Mouse (Mus musculus) forebrain, embryonic 13.5 days (tissue): ENCODE data around the gene Exosc8. TPM values are rescaled to one million over a fixed set of nuclear protein-coding genes. Genes with fewer than 3 reads are reported as not detected.

Experiments used
- ATAC-seq: fragments of 200-750 bp; cut with Nextera tagmentation; 2 replicates; pipeline ENCODE4 v1.8.0; 2017
- H3K27ac ChIP-seq: fragments of 300-500 bp; sonication (generic); 2 replicates; pipeline ENCODE4 v1.5.1; 2015; ENCODE audit warnings: inconsistent platforms, mild to moderate bottlenecking, moderate library complexity
- H3K27me3 ChIP-seq: fragments of 300-500 bp; sonication (generic); 2 replicates; pipeline ENCODE4 v1.6.1; 2015; ENCODE audit warnings: mild to moderate bottlenecking, inconsistent platforms
- H3K36me3 ChIP-seq: fragments of 300-500 bp; sonication (generic); 2 replicates; pipeline ENCODE4 v1.6.1; 2015; ENCODE audit warnings: mild to moderate bottlenecking, inconsistent platforms; ENCODE audit not compliant: poor library complexity, severe bottlenecking
- H3K4me1 ChIP-seq: fragments of 300-500 bp; sonication (generic); 2 replicates; pipeline ENCODE4 v1.6.1; 2015; ENCODE audit warnings: inconsistent platforms
- H3K4me2 ChIP-seq: fragments of 300-500 bp; sonication (generic); 2 replicates; pipeline ENCODE4 v1.6.1; 2015; ENCODE audit warnings: inconsistent platforms, mild to moderate bottlenecking, moderate library complexity
- H3K4me3 ChIP-seq: fragments of 300-500 bp; sonication (generic); 2 replicates; pipeline ENCODE4 v1.5.1; 2015; ENCODE audit warnings: mild to moderate bottlenecking, inconsistent platforms
- H3K9ac ChIP-seq: fragments of 300-500 bp; sonication (generic); 2 replicates; pipeline ENCODE4 v1.6.1; 2015; ENCODE audit warnings: mild to moderate bottlenecking, inconsistent platforms
- H3K9me3 ChIP-seq: fragments of 300-500 bp; sonication (generic); replicated peaks from 2 replicates; pipeline ENCODE4 v1.6.1; 2016; ENCODE audit warnings: inconsistent platforms
- WGBS: fragments of 180-500 bp; shearing (Covaris S2); methylation state at CpG from one replicate; pipeline ENCODE4 v1.1.7; 2015; 5-methylcytosine and 5-hydroxymethylcytosine counted together
- polyA plus RNA-seq: library from polyadenylated mRNA; unstranded; fragments of >200 nt; fragmentation: Nextera tagmentation; extraction: Ambion mirVana; gene quantifications from 2 replicates; pipeline ENCODE4 v1.2.1, GENCODE M21; 2015

Exosc8 gene
- polyA plus RNA-seq, 1 experiment from 2014 or later = 117 TPM

DNA sequence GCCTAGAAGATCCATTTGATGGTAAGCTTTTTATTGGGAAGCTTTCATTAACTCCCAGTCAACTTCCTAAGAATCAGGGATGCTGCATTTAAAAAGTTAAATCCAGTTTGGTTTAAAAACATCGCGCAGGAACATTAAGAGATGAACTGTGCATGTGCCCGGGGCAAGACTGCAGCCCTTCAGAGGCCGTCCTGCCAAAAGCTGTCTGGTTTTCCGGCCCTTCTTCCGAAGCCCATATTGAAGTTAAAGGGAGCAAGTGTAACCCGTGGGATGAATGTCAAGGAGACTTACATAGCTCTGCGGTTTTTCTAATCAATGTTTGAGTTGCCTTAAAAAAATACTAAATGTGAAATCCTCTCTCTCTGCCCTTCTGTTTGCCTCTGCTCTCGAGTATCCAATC is 24.0 kb upstream of the Exosc8 start:
- no peak overlapping the region for H3K4me3 ChIP-seq
- no peak for ATAC-seq
- H3K9ac ChIP-seq = no peak overlapping the region
- H3K4me2 ChIP-seq = no peak overlapping the region
- H3K4me1 ChIP-seq = peaks cover 22% of the 10 kb centered on the region
- no peaks in the 10 kb centered on the region for H3K36me3 ChIP-seq
- H3K9me3 ChIP-seq = no peaks in the 10 kb centered on the region
- H3K27me3 ChIP-seq = peaks cover 16% of the 10 kb centered on the region; the same call in 1 of the 2 replicates
- WGBS = 82% methylated on average over 9 of the region's 9 CpGs
- no peak overlapping the region for H3K27ac ChIP-seq

DNA sequence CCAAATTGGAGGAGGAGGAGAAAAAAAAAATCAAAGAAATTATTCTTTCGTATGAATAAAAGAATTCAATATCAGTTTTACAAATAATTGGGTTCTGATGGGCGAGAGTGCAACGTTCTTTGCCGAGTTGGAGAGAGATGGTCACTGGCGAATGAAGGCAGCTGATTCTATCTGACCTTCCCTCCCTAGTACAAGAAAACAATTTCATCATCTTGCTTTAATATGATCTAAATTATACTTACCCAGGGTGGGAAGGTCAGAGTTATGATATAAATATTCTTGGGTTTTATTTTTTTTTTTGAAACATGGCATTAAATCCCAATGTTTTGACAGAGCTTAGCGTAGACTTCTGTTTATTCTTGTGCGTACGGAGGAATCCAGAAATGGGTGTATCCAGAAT is 22.3 kb upstream of the Exosc8 start:
- H3K4me2 ChIP-seq = no peak overlapping the region
- no peaks in the 10 kb centered on the region for H3K36me3 ChIP-seq
- peaks cover 22% of the 10 kb centered on the region for H3K4me1 ChIP-seq
- no peaks in the 10 kb centered on the region for H3K9me3 ChIP-seq
- 90% methylated on average over 8 of the region's 8 CpGs for WGBS
- H3K27ac ChIP-seq = no peak overlapping the region
- peaks cover 18% of the 10 kb centered on the region; the same call in 1 of the 2 replicates for H3K27me3 ChIP-seq
- H3K4me3 ChIP-seq = no peak overlapping the region
- no peak overlapping the region for H3K9ac ChIP-seq
- no peak for ATAC-seq

DNA sequence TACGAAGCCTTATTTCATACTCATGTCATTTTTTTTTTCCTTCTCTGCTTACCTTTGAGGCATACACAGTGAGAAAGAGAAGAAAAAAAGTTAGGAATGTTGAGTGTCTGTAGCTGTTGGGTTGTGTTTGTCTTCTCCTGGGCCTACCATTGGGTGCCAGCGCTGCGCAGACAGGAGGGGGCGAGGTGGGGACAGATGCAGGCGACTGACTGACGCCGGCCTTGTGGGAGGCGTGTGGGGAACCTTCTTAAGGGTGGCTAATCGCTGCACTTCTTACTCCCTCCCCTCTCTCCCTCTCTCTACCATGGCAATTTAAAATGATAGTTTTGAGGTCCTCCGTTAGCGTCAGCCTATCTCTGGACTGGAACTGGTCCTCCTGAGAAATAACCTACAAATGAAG is 20.9 kb upstream of the Exosc8 start:
- no peaks in the 10 kb centered on the region for H3K9me3 ChIP-seq
- peak overlapping the region; percentile 64 for H3K4me3 ChIP-seq
- H3K4me1 ChIP-seq = peaks cover 22% of the 10 kb centered on the region
- 2% methylated on average over 11 of the region's 11 CpGs for WGBS
- H3K27ac ChIP-seq = no peak overlapping the region
- ATAC-seq = 0 out of 2 replicates have a peak, but pooled peaks have one; percentile 39
- peaks cover 18% of the 10 kb centered on the region; the same call in 1 of the 2 replicates for H3K27me3 ChIP-seq
- peak overlapping the region; percentile 78 for H3K9ac ChIP-seq
- H3K4me2 ChIP-seq = peak overlapping the region; percentile 100
- peaks cover 9% of the 10 kb centered on the region for H3K36me3 ChIP-seq

DNA sequence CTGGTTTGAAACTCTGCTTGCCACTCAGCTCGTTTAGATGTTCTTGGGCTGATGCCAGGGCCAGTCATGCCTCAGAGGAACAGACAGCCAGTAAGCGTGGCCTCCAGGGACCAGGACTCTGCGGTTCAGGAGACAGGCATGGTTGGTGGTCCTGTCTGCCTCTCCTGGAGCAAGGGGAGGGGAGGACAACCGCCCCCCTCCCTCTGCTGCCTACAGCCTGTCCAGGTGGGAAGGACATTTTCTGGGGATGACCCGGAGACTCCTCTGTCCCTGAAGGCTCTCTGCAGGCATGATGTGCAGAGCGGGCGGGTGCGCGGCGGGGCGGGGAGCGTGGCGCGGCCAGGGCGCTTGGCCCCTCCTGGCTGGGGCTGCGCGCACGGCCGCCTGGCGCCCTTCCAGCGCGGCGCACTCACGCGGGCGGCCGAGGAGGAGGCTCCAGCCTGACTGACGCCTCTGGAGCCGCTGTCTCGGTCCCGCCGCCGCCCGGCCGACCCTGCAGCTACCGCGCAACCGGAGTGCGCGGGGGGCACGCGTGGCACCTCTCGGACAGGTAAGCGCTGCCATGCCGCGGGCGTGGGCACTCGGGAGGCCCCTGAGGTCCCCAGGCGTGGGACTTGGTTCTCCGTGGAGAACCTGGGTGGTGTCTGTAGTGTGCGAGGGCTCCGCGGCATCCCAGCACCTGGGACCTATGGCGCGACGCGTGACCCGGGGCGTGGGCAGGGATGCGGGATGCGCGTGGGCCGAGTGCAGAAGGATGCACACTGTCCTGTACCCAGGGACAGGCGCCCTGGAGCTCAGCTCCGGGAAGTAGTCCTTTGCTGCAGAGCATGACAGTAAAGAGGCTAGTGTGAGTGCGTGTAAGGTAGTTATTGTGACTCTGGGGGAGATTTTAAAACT is 20.2 kb upstream of the Exosc8 start, which contains the start of gene Smad9:
Gene Smad9, plus strand, starts transcription at position 438 of the 897 bp plus-strand sequence.
- peaks cover 22% of the 10 kb centered on the region for H3K4me1 ChIP-seq
- peak; percentile 87 for ATAC-seq
- peak within 1 kb of the TSS; percentile 78 for H3K9ac ChIP-seq
- H3K9me3 ChIP-seq = no peaks in the 10 kb centered on the region
- WGBS = under 1% methylated on average over 58 of the region's 66 CpGs
- H3K36me3 ChIP-seq = peaks cover 16% of the 10 kb centered on the region
- H3K27me3 ChIP-seq = peaks cover 18% of the 10 kb centered on the region; the same call in 1 of the 2 replicates
- H3K4me2 ChIP-seq = peak within 1 kb of the TSS; percentile 100
- no peak within 1 kb of the TSS for H3K27ac ChIP-seq
- peak within 1 kb of the TSS; percentile 64 for H3K4me3 ChIP-seq

DNA sequence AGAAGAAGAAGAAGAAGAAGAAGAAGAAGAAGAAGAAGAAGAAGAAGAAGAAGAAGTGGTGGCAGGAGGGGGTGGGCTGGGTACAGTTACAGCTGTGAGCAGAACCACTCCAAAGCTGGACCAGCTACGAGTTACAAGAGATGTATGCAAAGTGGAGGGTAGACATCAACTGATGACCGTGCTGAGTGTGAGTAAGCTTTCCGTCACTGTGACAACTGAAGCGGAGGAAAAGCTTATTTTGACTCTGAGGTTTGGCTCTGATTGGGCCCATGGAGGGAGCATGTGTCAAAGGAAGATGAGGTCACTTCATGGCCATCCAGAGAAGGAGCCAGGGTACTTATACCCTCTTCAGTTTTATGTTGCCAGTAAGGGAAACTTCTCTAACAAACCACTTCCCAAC is 18.2 kb upstream of the Exosc8 start:
- Histone ChIP-seq H3K4me2 (no peak overlapping the region), H3K27me3 (peaks cover 18% of the 10 kb centered on the region; the same call in 1 of the 2 replicates), H3K9me3 (no peaks in the 10 kb centered on the region), H3K9ac (no peak overlapping the region), H3K36me3 (peaks cover 36% of the 10 kb centered on the region), H3K4me3 (no peak overlapping the region), H3K4me1 (peaks cover 22% of the 10 kb centered on the region), H3K27ac (no peak overlapping the region)
- ATAC-seq = no peak
- 77% methylated on average over 4 of the region's 4 CpGs for WGBS

DNA sequence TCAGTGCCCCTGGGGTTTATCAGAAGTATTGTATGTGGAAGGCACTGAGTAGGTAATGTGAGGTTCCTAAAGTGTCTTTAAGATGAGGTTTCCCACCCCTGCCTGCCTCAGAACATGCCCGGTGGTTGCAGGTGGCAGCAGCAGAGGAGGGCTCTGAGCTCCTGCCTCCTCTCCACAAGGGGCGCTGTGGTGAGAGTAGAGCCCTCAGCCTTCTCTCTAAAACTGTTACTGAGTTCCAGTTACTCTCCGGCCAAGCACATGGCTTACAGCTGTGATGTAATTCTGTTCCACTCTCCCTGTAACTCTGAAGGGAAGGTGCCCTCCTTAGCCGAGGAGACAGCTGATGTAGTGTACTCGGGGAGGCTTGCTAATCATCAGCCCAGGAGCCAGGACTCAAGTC is 10.6 kb upstream of the Exosc8 start:
- H3K9me3 ChIP-seq = no peaks in the 10 kb centered on the region
- H3K4me2 ChIP-seq = no peak overlapping the region
- no peak for ATAC-seq
- H3K4me1 ChIP-seq = no peaks in the 10 kb centered on the region
- H3K27ac ChIP-seq = no peak overlapping the region
- no peak overlapping the region for H3K9ac ChIP-seq
- H3K36me3 ChIP-seq = peaks cover 100% of the 10 kb centered on the region
- H3K4me3 ChIP-seq = no peak overlapping the region
- 57% methylated on average over 5 of the region's 5 CpGs for WGBS
- H3K27me3 ChIP-seq = no peaks in the 10 kb centered on the region

DNA sequence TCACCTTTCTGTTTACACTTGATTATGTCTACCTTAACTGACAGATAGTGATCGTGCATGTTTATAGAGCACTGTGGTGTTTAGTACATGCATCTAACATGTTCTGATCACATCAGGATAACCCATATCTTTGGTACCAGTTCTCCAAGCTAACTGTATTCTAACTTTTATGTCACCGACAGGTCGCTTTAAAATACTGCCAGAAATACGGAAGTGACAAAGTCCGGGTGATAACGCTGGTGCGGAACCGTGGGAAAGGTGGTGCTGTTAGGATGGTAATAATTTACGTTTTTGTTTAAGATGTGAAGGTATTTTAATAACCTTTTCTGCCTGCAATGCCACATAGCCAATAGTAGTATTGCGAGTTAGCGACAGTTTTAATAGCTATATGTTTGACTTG is 6.8 kb upstream of the Exosc8 start:
- 97% methylated on average over 11 of the region's 11 CpGs for WGBS

DNA sequence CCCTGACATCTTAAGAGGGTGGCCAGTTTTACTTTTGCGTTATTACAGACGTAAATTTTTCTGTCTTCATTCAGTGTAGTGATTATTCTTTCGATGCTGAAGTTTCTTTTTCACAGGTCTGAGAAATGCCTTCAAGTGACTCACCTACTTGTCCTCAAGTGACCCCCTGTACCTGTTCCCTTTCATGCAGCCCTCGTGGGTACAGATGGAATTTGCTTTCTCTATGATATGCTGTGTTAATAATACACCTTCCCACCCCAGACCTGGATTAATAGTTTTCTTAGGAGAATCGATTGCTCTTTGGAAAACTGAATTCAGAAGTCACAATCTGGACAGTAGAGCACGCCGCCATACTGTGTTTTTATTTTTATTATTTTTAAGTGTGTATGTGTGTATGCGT is 2.1 kb upstream of the Exosc8 start:
- Histone ChIP-seq H3K9ac (no peak overlapping the region), H3K4me2 (no peak overlapping the region), H3K36me3 (peaks cover 48% of the 10 kb centered on the region), H3K27me3 (no peaks in the 10 kb centered on the region), H3K4me3 (no peak overlapping the region), H3K9me3 (no peaks in the 10 kb centered on the region), H3K27ac (no peak overlapping the region), H3K4me1 (peaks cover 12% of the 10 kb centered on the region)
- 97% methylated on average over 8 of the region's 8 CpGs for WGBS
- no peak for ATAC-seq

More for the DNA sequence above, 6.8 kb upstream of the Exosc8 start:
- H3K4me1 ChIP-seq = no peaks in the 10 kb centered on the region
- no peak overlapping the region for H3K4me2 ChIP-seq
- H3K27ac ChIP-seq = no peak overlapping the region
- no peak overlapping the region for H3K4me3 ChIP-seq
- no peak overlapping the region for H3K9ac ChIP-seq
- H3K36me3 ChIP-seq = peaks cover 86% of the 10 kb centered on the region
- H3K27me3 ChIP-seq = no peaks in the 10 kb centered on the region
- H3K9me3 ChIP-seq = no peaks in the 10 kb centered on the region
- no peak for ATAC-seq

DNA sequence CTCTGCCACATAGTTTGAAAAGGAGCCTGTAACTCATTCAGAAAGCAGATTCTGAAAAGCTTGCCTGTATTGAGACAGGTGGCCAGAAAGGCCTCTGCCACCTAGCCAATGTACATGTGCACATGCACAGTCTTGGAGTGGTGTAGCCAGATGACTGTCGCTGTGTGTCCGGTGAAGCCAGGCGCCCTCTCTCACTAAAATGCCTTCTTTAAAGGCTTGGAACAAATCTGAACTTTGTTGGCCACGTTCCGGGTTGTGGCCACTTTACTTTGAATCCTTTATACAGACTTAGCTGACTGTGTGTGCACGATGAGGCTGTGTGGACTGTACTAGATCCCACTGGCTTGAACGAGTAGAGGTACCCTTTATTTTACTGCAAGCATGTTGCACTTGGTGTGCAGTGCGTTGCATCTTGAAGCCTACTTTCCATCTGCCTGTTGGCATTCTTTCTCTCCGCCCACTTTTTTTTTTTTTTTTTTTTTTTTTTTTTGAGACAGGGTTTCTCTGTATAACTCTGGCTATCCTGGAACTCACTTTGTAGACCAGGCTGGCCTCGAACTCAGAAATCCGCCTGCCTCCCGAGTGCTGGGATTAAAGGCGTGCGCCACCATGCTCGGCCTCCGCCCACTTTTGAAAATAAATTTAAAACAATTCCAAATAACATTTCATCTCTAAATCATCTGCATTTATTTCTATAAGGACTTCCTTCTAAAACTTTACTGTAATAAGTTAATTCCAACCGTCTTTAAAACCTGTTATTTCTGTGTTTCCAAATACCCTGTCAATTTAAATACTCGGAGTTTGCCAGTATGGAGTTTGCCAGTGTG is 1.1 kb upstream of the Exosc8 start:
- Histone ChIP-seq H3K36me3 (peaks cover 46% of the 10 kb centered on the region), H3K9me3 (no peaks in the 10 kb centered on the region), H3K4me2 (peak overlapping the region; percentile 90), H3K4me1 (peaks cover 12% of the 10 kb centered on the region), H3K9ac (peak overlapping the region; percentile 93), H3K4me3 (peak overlapping the region; percentile 83), H3K27ac (peak overlapping the region; percentile 98), H3K27me3 (no peaks in the 10 kb centered on the region)
- no peak for ATAC-seq
- 57% methylated on average over 18 of the region's 18 CpGs for WGBS

DNA sequence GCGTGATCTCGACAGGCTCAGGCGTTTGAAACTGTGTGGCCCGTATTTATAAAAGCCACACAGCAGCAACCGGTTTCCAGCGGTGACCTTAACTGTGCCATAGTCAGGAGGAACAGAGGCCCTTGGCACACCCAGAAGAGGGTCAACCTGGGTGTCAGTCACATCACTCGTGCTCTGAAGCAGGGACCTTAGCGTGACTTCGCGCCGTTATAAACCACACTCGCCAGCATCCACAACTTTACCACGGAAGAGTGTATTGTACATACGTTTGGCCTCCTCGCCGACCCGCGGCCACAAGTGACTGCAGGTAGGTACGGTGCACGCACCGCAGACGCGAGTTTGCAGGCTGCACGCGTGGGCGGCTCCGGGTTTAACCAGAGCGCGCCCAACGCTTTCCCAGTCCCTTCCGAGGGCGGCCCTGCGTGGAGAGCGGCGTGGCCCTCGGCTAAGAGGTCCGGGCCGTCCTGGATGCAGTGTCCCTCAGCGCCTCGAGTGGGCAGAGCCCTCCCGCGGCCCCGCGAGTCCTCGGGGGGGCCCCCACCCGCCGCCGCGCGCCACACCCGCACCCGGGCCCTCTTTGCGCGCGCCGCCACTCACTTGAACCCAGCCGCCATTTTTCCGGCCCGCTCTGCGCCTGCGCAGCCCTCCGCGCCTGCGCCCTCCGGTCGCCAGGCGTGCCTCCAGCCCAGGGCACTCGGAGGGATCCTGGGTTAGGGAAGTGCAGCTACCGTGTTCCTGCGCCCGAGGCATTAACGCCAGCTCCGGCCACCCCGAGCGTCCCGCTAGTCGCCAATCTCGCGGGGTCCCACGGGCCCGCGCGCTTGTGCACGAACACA is 564 bp downstream of the Exosc8 start:
- Histone ChIP-seq H3K4me2 (peak overlapping the region; percentile 90), H3K27ac (peak overlapping the region; percentile 98), H3K36me3 (peaks cover 46% of the 10 kb centered on the region), H3K9ac (peak overlapping the region; percentile 93), H3K4me3 (peak overlapping the region; percentile 83), H3K27me3 (no peaks in the 10 kb centered on the region), H3K9me3 (no peaks in the 10 kb centered on the region), H3K4me1 (peaks cover 12% of the 10 kb centered on the region)
- WGBS = under 1% methylated on average over 73 of the region's 84 CpGs
- peak; percentile 96 for ATAC-seq

DNA sequence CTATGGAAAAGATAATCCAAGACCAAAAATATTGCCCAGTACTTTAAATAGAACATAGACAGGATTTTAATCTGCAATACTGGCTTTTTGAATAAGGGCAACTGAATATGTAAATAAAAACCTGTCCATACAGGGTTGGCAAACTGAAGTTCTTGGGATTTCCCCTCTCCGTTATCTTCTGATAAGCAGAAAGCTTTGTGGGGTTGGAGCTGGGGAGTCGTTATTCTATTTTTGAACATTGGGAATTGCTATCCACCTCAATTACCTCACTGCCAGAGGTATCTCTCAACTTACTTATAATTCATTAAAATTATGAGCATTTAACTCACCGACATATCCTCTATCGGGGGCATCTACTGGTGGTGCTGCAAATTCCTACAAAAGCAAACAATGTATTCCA is 2.8 kb downstream of the Exosc8 start:
- Histone ChIP-seq H3K9ac (no peak overlapping the region), H3K27me3 (no peaks in the 10 kb centered on the region), H3K4me1 (peaks cover 12% of the 10 kb centered on the region), H3K36me3 (peaks cover 56% of the 10 kb centered on the region), H3K9me3 (no peaks in the 10 kb centered on the region), H3K4me3 (no peak overlapping the region), H3K4me2 (no peak overlapping the region), H3K27ac (no peak overlapping the region)
- ATAC-seq = no peak
- WGBS = 92% methylated on average over 4 of the region's 4 CpGs
